In genomic region chr4:65341766-65342165, GRCm38 (mm10) we compare ENCODE assay signal across 14 mouse cellular contexts.
"Had no signal": no experiment of that assay in that cellular context is flagged by ENCODE, and none has a peak within 500 bp of the region (broad histone marks: within the 10 kb centered on the region; RNA-seq: fewer than 3 reads in every experiment).

No protein-coding gene starts in this region.

- H3K4me2 ChIP-seq: liver, embryonic 13.5 days had no signal

- H3K36me3 ChIP-seq: limb, embryonic 10.5 days; liver, embryonic 13.5 days had no signal

- H3K27ac ChIP-seq: layer of hippocampus, adult 2 months; limb, embryonic 10.5 days; liver, embryonic 13.5 days; midbrain, embryonic 10.5 days; stomach, postnatal 0 days had no signal

- ATAC-seq: midbrain, embryonic 16.5 days had no signal

- DNase-seq: kidney, adult 18-20 months; kidney, postnatal 10 days; kidney, postnatal 4 days; liver, embryonic 13.5 days; lung, adult 18-20 months; lung, postnatal 4 days; right cerebral cortex, postnatal 14 days; thymus, adult 18-20 months; thymus, postnatal 14 days had no signal

- H3K9me3 ChIP-seq: limb, embryonic 10.5 days; liver, embryonic 13.5 days; midbrain, embryonic 10.5 days had no signal

- H3K4me1 ChIP-seq: limb, embryonic 10.5 days; liver, embryonic 13.5 days; midbrain, embryonic 10.5 days had no signal

- H3K27me3 ChIP-seq: liver, embryonic 13.5 days had no signal

- H3K4me3 ChIP-seq: layer of hippocampus, adult 2 months; limb, embryonic 10.5 days; liver, embryonic 13.5 days; midbrain, embryonic 10.5 days had no signal

- H3K9ac ChIP-seq: liver, embryonic 13.5 days had no signal
